Mouse (Mus musculus): ENCODE measurements at regions not wholly inside any gene's neighbourhood (a gene's known extent, or its start where the extent isn't known, plus 50 kb on each side); places are given as distances from the start of the nearest gene placed in this dataset.

GRCm38 (mm10) chr7:130036845-130037572 is 445.3 kb downstream of the Wdr11 start:
- DNase-seq (ENCODE audit: low read depth) = peak; percentile 70

DNA sequence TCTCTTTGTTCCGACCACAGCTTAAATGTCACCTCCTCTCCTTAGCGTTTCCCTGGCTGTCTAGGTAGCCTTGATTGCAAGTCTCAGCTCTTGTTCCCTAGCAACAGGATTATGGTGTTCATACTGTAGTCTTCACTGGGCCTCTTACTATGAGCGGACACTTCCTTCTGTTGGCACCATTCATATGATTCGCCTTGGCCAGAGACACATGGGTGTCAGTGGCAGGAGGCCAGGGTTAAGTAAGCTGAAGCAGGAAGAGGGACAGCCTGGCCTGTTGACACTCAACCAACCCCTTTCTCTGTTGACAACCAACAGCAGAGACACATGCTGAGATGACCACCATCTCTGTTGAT is 445.9 kb downstream of the Wdr11 start:
- DNase-seq (ENCODE audit: low read depth) = no peak

DNA sequence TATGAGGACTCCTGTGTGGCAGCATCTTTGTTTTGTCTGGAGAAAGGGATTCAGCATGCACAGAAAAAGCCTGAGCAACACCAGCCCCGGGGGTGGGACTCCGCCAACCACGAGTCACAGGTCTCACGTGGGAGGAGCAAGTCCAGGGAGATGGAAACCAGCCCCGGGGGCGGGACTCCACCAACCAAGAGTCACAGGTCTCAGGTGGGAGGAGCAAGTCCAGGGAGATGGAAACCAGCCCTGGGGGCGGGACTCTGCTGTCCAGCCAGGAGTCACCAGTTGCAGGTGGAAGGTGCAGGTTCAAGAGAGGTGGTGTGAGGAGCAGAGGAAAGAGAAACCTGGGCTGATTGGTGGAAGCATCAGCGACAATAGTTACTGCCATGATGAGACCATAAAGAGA is 448.9 kb downstream of the Wdr11 start:
- DNase-seq (ENCODE audit: low read depth) = no peak

GRCm38 (mm10) chr7:130041402-130041965 is 449.8 kb downstream of the Wdr11 start:
- no peak for DNase-seq (ENCODE audit: low read depth)

- no peak for DNase-seq (ENCODE audit: low read depth)
Measured at GRCm38 (mm10) chr7:130042296-130042910, 450.7 kb downstream of the Wdr11 start.

DNA sequence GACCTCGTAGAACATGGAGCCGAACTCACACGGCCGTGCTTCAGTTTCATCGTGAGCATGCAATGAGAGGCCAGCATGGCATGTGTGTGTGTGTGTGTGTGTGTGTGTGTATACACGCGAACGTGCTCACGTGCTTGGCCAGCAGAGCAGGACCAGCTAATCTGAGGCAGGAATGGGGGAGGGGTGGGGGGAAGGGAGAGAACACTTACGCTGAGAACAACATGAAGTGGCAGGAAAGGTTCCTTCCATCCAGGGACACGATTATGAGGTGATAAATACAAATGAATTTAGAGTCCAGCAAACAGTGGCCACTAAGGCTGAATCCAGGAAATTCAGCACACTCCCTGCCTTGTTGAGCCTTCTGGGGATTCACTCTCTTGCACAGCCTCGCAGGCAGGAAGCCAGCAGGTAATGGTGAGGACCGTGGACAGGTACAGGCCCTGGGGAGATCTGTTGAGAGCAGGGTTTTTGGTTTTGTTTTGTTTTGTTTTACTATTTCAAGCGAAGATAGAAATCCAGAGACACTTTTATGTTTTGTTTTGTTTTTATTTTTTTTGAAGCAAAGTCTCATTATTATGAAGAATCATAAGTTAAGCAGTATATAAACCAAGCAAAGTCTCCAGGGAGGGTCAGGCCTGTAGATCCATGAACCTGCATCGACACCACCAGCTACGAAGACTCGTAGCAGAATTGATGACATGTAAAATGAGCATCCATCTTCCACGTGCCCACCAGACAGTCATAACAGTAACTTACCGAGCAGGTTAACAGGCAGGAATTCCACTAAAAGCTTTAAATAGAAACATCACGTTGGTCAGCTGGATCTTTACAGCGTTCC is 452.0 kb downstream of the Wdr11 start:
- DNase-seq (ENCODE audit: low read depth) = no peak

- no peak for DNase-seq (ENCODE audit: low read depth)
Measured at GRCm38 (mm10) chr7:130044235-130044553, 452.5 kb downstream of the Wdr11 start.

GRCm38 (mm10) chr7:130044581-130044980 is 452.9 kb downstream of the Wdr11 start:
- DNase-seq (ENCODE audit: low read depth) = no peak

GRCm38 (mm10) chr7:130046086-130046485 is 454.4 kb downstream of the Wdr11 start:
- no peak for DNase-seq (ENCODE audit: low read depth)

DNA sequence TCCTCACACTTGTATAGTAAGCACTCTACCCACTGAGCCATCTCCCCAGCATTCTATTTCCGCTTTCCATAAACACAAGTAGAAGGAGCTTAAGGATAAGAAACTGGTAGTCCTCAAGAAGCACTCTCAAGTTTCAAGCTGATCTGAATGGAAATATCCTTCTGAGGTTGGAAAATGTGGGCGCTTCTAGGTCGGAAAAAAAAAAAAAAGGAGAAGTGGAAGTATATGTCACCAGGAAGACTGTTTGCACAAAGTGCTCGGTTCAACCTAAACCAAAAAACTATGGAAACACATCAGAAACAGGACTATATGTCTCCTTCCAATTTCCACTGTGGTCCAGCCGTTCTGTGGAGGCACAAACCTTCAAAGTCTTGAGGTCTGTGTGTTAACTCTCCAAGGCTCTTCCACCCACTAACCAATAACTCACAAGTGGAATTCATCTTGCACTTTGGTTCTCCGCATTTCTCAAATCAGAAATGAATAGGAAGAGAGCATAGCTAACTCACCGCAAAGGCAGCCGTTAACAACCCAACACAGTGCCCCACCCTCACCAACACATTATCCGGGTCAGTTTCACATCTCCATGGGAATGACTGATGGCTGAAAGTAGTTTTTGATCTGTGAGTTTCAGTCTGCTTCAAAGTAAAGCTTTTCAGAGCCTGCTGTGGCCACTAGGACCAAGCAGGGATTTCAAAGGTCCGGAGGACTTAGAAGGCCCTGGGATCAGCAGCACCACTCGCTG is 455.8 kb downstream of the Wdr11 start:
- no peak for DNase-seq (ENCODE audit: low read depth)

GRCm38 (mm10) chr7:130048106-130048772 is 456.6 kb downstream of the Wdr11 start:
- DNase-seq (ENCODE audit: low read depth) = no peak

DNA sequence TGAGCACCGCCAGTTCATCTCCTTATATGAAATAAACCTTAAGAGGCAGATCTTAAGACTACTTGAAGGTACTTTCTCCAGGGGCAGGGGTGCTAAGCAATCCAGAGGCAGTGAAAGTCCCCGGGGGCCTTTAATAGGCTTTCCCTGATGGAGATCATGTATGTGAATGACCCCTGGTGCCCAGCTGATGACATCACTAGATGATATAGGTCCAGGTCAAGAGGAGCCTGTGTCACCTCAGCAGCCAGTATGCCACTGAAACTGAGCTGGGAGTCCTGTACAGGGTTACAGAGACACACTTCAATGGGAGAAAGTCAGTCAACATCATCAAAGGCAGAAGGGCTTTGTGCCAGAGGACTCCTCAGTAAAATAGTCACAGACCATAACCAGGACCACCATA is 457.8 kb downstream of the Wdr11 start:
- DNase-seq (ENCODE audit: low read depth) = no peak

DNA sequence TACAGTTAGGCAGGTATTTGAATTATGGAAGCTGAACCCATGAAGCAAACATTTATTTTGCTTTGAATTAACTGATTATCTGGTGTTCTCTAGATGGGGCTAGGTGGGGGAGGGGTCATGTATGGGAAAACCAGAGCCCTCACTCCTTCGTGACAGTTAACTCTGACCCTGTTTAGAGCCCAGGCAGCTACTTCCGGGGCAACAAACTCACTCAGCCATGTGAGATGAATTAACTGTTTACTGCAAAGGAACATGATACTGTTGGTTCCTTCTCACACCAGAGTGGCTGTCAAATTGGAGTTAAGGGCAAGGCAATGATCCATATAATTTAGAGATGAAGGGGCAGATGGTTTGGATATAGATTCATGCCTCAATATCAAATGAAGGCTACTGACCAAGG is 458.5 kb downstream of the Wdr11 start:
- DNase-seq (ENCODE audit: low read depth) = no peak

DNA sequence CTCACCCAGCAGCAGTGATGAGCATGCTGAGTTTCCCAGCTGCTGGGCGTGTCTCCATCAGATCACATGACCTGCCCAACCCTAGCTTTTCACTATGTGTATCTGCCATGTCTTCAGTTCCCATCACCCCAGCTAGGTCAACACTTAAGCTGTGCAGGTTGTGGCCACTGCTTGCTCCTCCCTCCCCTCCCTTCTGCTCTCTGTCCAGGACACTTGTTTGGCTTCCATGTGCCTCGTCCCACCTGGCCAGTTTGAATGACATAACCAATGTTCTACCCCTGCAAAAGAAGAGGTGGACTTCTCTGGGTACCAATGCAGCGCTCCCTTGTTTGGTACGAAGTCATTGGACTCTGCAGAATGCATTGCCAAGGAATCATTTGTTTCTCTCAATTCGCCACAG is 460.7 kb downstream of the Wdr11 start:
- DNase-seq (ENCODE audit: low read depth) = no peak

DNA sequence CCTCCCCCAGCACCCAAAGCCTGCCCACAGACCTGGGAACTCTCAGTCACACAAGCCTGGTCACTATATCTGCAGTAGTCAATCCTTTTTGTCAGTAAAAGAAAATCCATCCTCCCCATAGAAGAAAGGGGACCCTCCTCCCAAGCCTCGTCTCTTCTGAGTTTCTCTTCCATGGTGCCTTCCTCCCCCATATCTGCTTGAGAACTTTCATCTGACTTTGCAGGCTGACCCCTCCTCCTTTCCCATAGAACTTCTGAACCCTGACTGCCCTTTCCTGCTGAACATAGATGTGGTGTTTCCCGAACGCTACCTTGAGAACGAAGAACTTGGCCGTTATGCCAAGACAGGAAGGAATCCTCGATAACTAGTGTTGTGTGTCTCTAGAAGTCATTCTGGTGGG is 462.5 kb downstream of the Ate1 start:
- DNase-seq (ENCODE audit: low read depth) = no peak

DNA sequence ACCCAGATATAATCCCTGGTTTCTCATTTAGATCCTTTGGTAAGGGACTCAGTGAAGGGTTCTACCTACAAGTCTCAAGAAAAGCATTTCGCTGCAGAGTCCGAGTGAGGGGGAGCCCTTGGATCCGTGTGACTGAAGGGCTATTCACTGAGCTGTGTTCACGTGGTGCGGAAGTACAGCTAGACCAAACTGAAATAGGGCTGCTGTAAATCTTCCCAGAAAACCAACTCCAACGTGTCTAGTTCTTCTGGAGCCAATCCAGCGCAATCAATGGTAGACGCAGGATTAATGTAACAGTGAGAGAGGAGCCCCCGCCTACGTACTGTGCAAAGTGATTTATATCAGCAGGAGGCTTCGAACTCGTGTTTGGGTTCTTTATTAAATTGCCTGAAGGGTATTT is 461.9 kb downstream of the Ate1 start:
- no peak for DNase-seq (ENCODE audit: low read depth)

DNA sequence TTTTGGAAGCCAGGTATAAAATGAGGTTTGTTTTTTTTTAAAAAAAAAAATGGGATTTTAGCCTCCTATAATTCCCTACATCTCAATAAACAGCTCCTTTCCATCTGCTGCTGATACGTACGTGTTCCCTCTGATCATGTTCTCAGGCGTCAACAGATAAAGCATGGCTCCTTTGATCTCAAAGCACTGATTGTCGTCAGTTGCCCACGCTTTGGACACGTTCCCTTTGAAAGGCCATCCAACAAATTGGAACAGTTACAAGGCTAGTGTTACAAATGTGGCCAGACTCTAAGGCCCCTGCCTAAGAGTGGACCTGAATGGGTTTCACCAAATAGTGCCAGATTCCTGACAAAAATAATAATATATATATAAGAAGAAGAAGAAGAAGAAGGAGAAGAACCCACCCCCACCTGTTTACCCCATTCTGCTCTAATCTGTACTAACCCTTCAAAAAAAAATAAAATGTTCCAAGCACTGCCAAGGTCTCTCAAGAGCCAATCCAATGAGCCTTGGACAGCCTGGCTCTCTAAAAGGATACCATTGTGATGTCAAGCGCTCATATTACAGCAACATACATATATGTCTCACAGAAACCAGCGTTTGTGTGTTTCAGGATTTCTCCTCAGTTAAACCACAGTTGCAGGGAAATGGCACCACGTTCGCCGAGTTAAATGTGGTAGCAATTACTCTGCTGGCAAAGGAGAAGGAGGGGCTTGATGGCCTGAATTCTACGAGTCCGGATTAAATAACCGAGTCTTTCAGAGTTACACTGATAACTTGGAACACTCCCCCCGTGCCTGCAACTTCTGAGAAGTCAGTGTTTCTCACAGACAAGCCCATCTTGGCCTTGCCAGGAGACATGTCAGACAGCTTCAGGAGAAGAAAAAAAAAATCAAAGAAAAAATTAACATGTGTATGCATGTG is 460.2 kb downstream of the Ate1 start:
- DNase-seq (ENCODE audit: low read depth) = peak; percentile 58

- no peak for DNase-seq (ENCODE audit: low read depth)
Measured at GRCm38 (mm10) chr7:130064500-130064899, 455.7 kb downstream of the Ate1 start.

- no peak for DNase-seq (ENCODE audit: low read depth)
Measured at GRCm38 (mm10) chr7:130068316-130068715, 451.9 kb downstream of the Ate1 start.

DNA sequence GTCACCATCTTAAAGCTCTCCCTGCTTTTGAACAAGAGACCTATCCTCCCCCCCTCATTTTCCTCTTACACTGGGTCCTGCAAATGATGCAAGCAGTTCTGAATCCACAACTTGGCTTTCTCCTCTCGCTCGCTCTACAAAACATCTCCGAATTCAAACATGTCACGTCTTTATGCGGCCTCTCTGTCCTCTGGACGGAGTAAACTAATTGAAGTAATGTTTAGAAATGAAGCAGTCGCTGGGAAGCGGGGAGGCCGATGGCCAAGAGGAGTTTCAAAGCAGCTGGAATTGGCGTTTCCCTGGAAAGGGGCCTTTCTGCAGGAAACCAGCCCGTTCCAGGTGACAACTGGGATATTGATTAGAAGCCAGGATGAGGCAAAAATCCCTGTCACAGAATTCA is 446.8 kb downstream of the Ate1 start:
- no peak for DNase-seq (ENCODE audit: low read depth)
